Mouse (Mus musculus) embryonic facial prominence, embryonic 12.5 days (tissue): ENCODE measurements around the gene Spaca4. TPM values are rescaled to one million over a fixed set of nuclear protein-coding genes. Genes with fewer than 3 reads are reported as not detected.

ENCODE experiments used
- polyA plus RNA-seq: library from polyadenylated mRNA; unstranded; fragments of >200 nt; fragmentation: Nextera tagmentation; extraction: Ambion mirVana; gene quantifications from 2 replicates; pipeline ENCODE4 v1.2.1, GENCODE M21; 2016

Gene Spaca4
- polyA plus RNA-seq, 1 experiment from 2014 or later, result not detected

Other genes starting within 250 kb of the Spaca4 start
- 0.92 and 1.2 TPM in 2 replicates for gene Tulp2, start 243.9 kb downstream of the Spaca4 start, polyA plus RNA-seq
- gene Gm45808, start 239.0 kb downstream of the Spaca4 start, polyA plus RNA-seq, result not detected in 2 replicates
- 3.0 and 3.7 TPM in 2 replicates for gene Dhdh, start 237.0 kb downstream of the Spaca4 start, polyA plus RNA-seq
- 161 and 172 TPM in 2 replicates for gene Nucb1, start 215.4 kb downstream of the Spaca4 start, polyA plus RNA-seq
- gene Ppp1r15a, start 199.5 kb downstream of the Spaca4 start, polyA plus RNA-seq, result 24.1 and 25.6 TPM in 2 replicates
- 3.0 and 3.2 TPM in 2 replicates for gene Plekha4, start 199.5 kb downstream of the Spaca4 start, polyA plus RNA-seq
- 0.56 and 1.5 TPM in 2 replicates for gene Hsd17b14, start 170.9 kb downstream of the Spaca4 start, polyA plus RNA-seq
- 49.9 and 59.3 TPM in 2 replicates for gene Bcat2, start 155.7 kb downstream of the Spaca4 start, polyA plus RNA-seq
- gene Fgf21, start 110.3 kb downstream of the Spaca4 start, polyA plus RNA-seq, result 0.17 TPM in 1 of 2 replicates, not detected in the other
- gene Fut1, start 108.5 kb downstream of the Spaca4 start, polyA plus RNA-seq, result 0.56 and 0.61 TPM in 2 replicates
- gene Izumo1, start 104.0 kb downstream of the Spaca4 start, polyA plus RNA-seq, result 0.10 and 0.23 TPM in 2 replicates
- 16.4 and 16.8 TPM in 2 replicates for gene Rasip1, start 98.3 kb downstream of the Spaca4 start, polyA plus RNA-seq
- 4.0 and 5.4 TPM in 2 replicates for gene Mamstr, start 85.8 kb downstream of the Spaca4 start, polyA plus RNA-seq
- 0.27 and 0.51 TPM in 2 replicates for gene Fut2, start 59.4 kb downstream of the Spaca4 start, polyA plus RNA-seq
- gene Ntn5, start 41.8 kb downstream of the Spaca4 start, polyA plus RNA-seq, result 0.67 and 0.73 TPM in 2 replicates
- gene Sec1, start 31.4 kb downstream of the Spaca4 start, polyA plus RNA-seq, result 2.9 and 3.1 TPM in 2 replicates
- gene Car11, start 26.0 kb downstream of the Spaca4 start, polyA plus RNA-seq, result 11.5 and 14.1 TPM in 2 replicates
- 6.9 and 11.5 TPM in 2 replicates for gene Dbp, start 20.7 kb downstream of the Spaca4 start, polyA plus RNA-seq
- 926 and 973 TPM in 2 replicates for gene Rpl18, start 10.4 kb downstream of the Spaca4 start, polyA plus RNA-seq
- gene Sphk2, start 7.8 kb downstream of the Spaca4 start, polyA plus RNA-seq, result 34.7 and 35.3 TPM in 2 replicates
- 1.3 TPM in 2 replicates for gene Fam83e, start 4.6 kb downstream of the Spaca4 start, polyA plus RNA-seq
- gene Lmtk3, start 57.9 kb upstream of the Spaca4 start, polyA plus RNA-seq, result 3.3 and 5.2 TPM in 2 replicates
- gene Sult2b1, start 58.9 kb upstream of the Spaca4 start, polyA plus RNA-seq, result 1.6 and 2.5 TPM in 2 replicates
- gene Cyth2, start 88.8 kb upstream of the Spaca4 start, polyA plus RNA-seq, result 173 and 176 TPM in 2 replicates
- 2.4 and 2.5 TPM in 2 replicates for gene Kcnj14, start 99.0 kb upstream of the Spaca4 start, polyA plus RNA-seq
- gene Grwd1, start 105.1 kb upstream of the Spaca4 start, polyA plus RNA-seq, result 75.6 and 76.3 TPM in 2 replicates
- gene Kdelr1, start 147.0 kb upstream of the Spaca4 start, polyA plus RNA-seq, result 53.6 and 66.3 TPM in 2 replicates
- 0.56 and 0.64 TPM in 2 replicates for gene Grin2d, start 152.6 kb upstream of the Spaca4 start, polyA plus RNA-seq
- gene Syngr4, start 170.9 kb upstream of the Spaca4 start, polyA plus RNA-seq, result 0.33 and 0.82 TPM in 2 replicates
- gene Tmem143, start 171.1 kb upstream of the Spaca4 start, polyA plus RNA-seq, result 5.7 and 6.5 TPM in 2 replicates
- gene Emp3, start 195.6 kb upstream of the Spaca4 start, polyA plus RNA-seq, result 78.5 and 84.9 TPM in 2 replicates
- 3.8 and 4.2 TPM in 2 replicates for gene Ccdc114, start 198.3 kb upstream of the Spaca4 start, polyA plus RNA-seq